Mouse (Mus musculus) megakaryocyte, adult 5-6 weeks (primary cell): ENCODE results near the gene Arl5a. TPM values are rescaled to one million over a fixed set of nuclear protein-coding genes. Genes with fewer than 3 reads are reported as not detected.

Experiments used
- ATAC-seq: 2 replicates; pipeline ENCODE4 v1.8.0; 2016; ENCODE audit warnings: mild to moderate bottlenecking, inconsistent platforms; ENCODE audit not compliant: poor library complexity, severe bottlenecking
- total RNA-seq, 2 experiments: library from RNA; stranded (forward) in 1 of 2; stranded (reverse) in 1 of 2; fragments of 153-499, 151-499 nt in 1 of 2; fragments of 221-1000, 200-1000 nt in 1 of 2; gene quantifications; 2 replicates each; pipeline versions ENCODE4 v1.2.3 to v1.2.4; 2015 to 2017

Arl5a gene
- total RNA-seq (2015) (38.6 and 43.8 TPM in 2 replicates), total RNA-seq (2017) (44.7 TPM in 2 replicates)

DNA sequence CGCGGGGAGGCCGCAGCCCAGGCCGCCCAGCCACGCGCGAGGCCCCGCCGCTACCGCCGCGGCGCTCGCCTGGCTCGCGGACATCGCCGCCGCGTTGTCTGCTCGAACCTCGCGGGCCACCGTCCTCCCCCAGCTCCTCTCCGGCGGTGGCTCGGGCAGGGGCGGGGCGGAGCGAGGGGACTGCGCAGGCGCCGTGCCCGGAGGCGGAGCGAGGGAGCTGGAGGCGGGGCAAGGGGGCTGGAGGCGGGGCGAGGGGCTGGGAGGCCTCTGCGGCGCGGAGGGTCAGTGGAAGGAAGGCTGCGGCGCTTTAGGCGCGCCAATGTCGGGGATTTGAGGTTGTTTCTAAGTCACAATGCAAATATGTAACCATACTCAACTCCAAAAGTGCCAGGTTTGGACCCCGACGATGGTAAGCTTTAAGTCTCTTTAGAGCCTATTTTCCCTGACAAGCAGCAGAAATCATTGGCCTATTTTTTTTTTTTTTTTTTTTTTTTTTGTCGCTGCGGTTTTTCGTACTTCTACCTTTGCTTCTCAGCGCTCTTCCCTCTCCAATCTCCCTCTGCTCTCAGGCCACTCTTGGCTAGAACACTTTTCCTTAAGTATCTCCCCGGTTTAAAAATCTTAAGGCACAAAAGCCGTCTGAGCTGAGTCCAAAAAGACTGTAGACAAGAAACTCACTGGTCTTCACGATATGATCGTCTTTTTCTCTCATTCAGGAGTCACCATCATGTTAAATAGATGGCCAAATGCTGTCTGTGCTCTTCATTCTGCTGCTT is at the start of gene Arl5a:
Gene Arl5a (minus strand): TSS at position 155 of the 776 bp plus-strand sequence.
- ATAC-seq = peak; percentile 92

- no peak for ATAC-seq
These were observed 47.0 kb upstream of the Arl5a start for GRCm38 (mm10) chr2:52471545-52472291.

GRCm38 (mm10) chr2:52470044-52470560 is 45.4 kb upstream of the Arl5a start:
- ATAC-seq = no peak

DNA sequence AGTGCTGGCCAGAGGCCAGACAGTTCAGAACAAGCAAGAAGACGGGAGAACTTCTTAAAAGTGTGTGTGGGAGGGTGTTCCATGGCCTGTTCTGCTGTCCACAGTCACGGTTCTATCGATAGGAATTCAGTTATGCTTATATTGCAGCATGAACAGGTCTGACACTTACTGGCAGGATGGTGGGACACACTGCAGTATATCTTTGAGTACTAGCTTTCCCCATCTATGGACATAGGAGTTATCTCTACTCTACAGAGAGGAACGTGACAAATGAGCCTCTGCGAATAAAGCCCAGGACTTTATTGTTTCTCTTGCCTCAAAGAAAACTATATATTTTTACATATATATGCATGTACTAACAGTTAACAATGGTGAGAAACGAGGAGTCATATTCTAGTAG is 42.9 kb upstream of the Arl5a start:
- ATAC-seq = no peak

DNA sequence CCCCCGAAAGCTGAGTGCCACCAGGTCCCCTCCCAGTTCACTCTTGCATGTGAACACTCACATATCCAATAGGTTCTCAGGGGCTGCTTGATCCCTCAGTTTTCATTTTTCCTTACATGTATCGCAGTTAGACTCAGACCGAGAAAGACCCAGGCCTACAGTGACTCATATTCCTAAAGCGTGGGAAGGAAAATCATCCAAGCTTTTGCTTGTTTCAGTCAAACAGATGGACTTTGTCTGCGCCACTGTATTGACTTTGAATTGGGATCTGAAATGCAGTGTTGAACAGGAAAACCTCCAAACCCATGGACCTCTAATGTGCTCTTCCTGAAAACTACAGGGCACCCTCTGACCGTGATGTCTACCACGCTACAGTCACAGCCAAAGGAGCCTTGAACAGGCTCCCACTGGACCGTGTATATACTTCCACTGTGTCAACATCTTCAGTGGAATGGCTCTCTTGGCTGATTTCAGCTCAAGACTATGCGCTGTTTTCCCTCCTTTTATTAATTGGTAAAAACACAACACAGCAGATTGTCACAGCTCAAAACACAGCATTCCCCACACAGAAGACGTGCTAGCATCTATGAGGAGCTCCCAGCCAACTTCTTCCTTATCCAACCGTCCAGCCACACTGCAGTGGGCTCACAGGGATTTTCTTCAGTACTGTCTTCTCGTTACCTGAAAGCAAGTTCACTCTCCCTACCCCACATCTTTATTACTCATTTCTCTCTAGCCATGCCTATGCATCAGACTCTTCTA is 36.7 kb upstream of the Arl5a start:
- no peak for ATAC-seq

GRCm38 (mm10) chr2:52455606-52456479 is 31.1 kb upstream of the Arl5a start:
- no peak for ATAC-seq

DNA sequence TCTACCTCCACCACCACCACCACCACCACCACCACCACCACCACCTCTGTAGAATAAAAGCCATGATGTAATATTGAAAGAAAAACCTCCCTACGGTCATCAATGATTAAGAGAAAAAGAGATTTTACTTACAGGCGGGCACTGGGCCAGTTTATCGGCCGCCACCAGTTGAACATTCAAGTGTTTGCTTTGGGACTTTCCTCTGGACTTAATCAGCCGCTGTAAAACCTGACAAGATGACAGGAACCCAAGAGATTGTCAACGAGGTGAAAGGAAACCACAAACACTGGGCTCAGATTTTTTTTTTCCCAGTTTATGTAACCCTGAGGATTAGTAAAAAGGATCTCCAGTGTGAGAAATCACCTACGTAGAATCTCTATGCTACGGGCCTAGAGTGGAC is 25.1 kb upstream of the Arl5a start:
- no peak for ATAC-seq

GRCm38 (mm10) chr2:52448916-52449315 is 24.2 kb upstream of the Arl5a start:
- ATAC-seq = no peak

- ATAC-seq = no peak
These were observed 21.9 kb upstream of the Arl5a start for GRCm38 (mm10) chr2:52446648-52447047.

GRCm38 (mm10) chr2:52442125-52442524 is 17.4 kb upstream of the Arl5a start:
- no peak for ATAC-seq

GRCm38 (mm10) chr2:52440420-52441015 is 15.8 kb upstream of the Arl5a start:
- ATAC-seq = no peak

- ATAC-seq = no peak
These were observed 13.7 kb upstream of the Arl5a start for GRCm38 (mm10) chr2:52438437-52438836.

DNA sequence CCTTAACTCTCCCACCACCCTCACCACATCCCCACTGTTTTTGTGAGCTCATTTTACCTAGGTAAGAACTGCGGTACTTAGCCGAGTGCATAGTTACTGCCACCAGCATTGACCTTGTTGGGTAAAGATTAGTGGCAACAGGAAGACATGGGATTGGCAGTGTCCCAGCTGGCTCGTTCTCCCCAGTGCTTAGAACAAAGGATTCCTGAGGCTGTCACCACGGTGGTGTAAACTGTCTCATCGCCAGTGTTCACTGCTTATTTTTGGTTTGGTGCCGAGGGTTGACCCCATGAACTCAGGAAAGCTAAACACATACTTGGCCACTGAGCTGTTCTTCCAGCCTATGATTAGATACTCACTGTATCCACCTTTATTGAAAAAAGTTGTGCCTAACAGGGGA is 13.3 kb upstream of the Arl5a start:
- ATAC-seq = no peak

DNA sequence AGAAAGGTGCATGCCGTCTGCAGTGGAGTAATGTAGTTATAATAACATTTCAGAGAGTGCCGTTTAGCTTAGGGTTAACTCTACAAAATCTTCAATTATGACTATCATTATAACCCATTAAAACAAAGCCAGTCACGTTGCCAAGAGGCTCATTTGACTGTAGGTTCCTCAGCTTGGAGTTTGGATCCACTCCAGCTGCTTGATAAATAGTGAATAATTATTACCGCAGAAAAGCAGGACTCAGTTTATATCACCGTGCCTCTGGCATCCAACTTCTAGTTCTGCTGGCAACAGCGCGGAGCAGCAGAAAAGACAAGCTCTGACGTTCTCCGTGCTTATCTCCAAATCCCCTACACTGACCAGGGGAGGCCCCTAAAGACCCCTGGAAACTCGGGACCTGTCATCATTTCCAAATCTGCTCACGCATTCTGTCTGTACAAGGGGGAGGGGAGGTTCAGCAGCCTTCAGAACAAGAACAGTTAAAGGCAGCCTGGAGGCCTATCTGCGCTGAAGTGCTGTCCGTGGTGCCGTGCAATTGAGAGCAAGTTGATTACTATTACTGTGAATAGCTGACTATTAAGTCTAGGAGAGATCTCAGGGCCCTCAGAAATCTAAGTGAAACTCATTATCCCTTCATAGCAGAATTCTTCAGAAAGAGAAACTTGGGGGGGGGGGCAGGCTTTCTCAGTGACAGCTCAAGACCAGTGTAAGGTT is 11.4 kb upstream of the Arl5a start:
- no peak for ATAC-seq

DNA sequence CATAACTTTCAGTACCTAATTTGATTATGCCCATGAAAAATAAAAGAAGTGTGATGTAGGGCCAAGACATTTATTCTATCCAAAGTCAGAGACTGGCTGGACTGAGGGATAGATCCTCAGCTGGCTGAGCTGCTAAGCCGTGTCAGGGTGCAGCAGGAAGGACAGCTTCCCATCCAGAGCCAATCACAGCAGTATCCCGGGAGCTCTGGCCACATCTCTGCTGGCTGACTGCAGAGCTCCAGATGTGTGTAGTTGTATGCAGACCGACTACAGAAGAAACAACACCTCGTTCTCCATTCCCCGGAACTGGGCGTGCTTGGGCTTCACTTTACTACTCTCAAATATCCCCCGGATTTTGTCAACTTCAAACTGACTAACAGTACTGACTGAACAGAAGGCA is 8.7 kb upstream of the Arl5a start:
- no peak for ATAC-seq

DNA sequence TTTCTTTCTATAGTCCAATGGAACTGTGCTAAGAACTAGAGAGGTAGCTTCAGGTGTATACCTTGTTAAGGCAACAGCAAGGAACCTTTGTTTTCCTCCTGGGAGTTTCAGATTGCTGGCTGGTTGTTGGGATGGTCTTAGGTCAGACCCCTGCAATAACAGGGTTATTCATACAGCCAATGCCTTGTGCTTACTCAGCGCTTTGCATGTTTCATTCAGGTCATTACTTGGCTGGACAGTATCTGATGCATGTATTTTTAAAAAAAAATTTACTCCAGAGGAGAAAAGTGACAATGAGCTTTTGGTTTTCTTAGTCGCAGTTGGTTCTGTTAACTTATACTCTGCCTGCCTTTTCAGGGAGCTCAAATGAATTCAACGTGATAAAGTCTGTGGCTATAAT is 2.7 kb upstream of the Arl5a start:
- no peak for ATAC-seq

GRCm38 (mm10) chr2:52426041-52426440 is 1.3 kb upstream of the Arl5a start:
- no peak for ATAC-seq

GRCm38 (mm10) chr2:52425523-52425795 is 758 bp upstream of the Arl5a start:
- ATAC-seq = no peak

- ATAC-seq = peak; percentile 29
These were observed 413 bp downstream of the Arl5a start for GRCm38 (mm10) chr2:52424248-52424728.
